7 mouse cellular contexts compared by ENCODE assay signal in the genomic region with DNA sequence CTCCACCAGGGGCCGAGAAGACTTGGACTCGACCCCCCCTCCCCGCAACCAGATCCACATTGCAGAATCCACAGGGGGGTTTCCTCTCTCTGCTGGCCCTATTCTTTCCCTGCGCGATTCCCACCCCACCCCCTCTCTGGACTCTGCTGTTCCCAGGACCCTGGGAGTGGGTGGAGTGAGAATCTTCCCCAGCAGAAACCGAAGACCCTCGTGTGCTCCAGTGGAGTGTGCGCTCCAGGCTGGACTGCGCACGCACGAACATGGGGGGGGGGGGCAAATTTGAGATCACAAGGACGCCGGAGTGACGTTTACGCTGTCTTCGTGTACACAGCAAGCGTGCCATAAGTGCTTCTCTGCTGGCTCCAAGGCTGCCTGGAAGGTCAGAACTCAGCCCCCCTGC. TPM values are rescaled to one million over a fixed set of nuclear protein-coding genes. Genes with fewer than 3 reads are reported as not detected.
A peak's percentile ranks its signal among the peaks of the same experiment; 100 is the strongest.
DNase-seq lines count a peak whose midpoint lies in the region; ATAC-seq and TF ChIP-seq lines count a peak whose summit lies in the region.

No protein-coding gene starts in this region.

- H3K27me3 ChIP-seq in lung, postnatal 0 days (replicated peaks; ENCODE audit: insufficient read depth, low read length): no peaks in the 10 kb centered on the region
- peaks cover 82% of the 10 kb centered on the region for H3K27me3 ChIP-seq in forebrain, embryonic 13.5 days
- peaks cover 15% of the 10 kb centered on the region; the same call in 1 of the 2 replicates for H3K27me3 ChIP-seq in limb, embryonic 14.5 days (ENCODE audit: control insufficient read depth, insufficient read depth, low read length)
- no peaks in the 10 kb centered on the region for H3K27me3 ChIP-seq in stomach, postnatal 0 days (ENCODE audit: control insufficient read depth, insufficient read depth, low read length)

- H3K36me3 ChIP-seq in lung, postnatal 0 days (ENCODE audit: insufficient read depth, low read length): no peaks in the 10 kb centered on the region
- H3K36me3 ChIP-seq in forebrain, embryonic 13.5 days (ENCODE audit: poor library complexity, severe bottlenecking): no peaks in the 10 kb centered on the region
- H3K36me3 ChIP-seq in limb, embryonic 14.5 days (ENCODE audit: control insufficient read depth, insufficient read depth, low read length): no peaks in the 10 kb centered on the region
- H3K36me3 ChIP-seq in stomach, postnatal 0 days (ENCODE audit: control insufficient read depth, insufficient read depth, low read length): no peaks in the 10 kb centered on the region

- ATAC-seq in lung, postnatal 0 days: no peak
- no peak for ATAC-seq in forebrain, embryonic 13.5 days
- ATAC-seq in limb, embryonic 14.5 days (ENCODE audit: low FRiP score, low read depth): no peak; the same call in 1 of the 2 replicates
- no peak for ATAC-seq in stomach, postnatal 0 days (ENCODE audit: low FRiP score, low TSS enrichment)

- H3K9me3 ChIP-seq in lung, postnatal 0 days (ENCODE audit: low read length): no peaks in the 10 kb centered on the region
- no peaks in the 10 kb centered on the region for H3K9me3 ChIP-seq in forebrain, embryonic 13.5 days (replicated peaks)
- no peaks in the 10 kb centered on the region for H3K9me3 ChIP-seq in limb, embryonic 14.5 days (ENCODE audit: control insufficient read depth, low read length)
- no peaks in the 10 kb centered on the region for H3K9me3 ChIP-seq in stomach, postnatal 0 days (ENCODE audit: control insufficient read depth, low read length)

- peak; percentile 49 for DNase-seq in lung, postnatal 0 days (ENCODE audit: low spot score)
- no peak for DNase-seq in lung, postnatal 10 days
- DNase-seq in limb, embryonic 14.5 days (ENCODE audit: low spot score): peak; percentile 44
- DNase-seq in stomach, postnatal 0 days (ENCODE audit: low spot score): no peak
- no peak for DNase-seq in cerebellum, postnatal 4 days (ENCODE audit: low spot score in 2 of 2)
- no peak for DNase-seq in urinary bladder, postnatal 14 days (ENCODE audit: low spot score)

- no peak for TF ChIP-seq CTCF in lung, postnatal 0 days (IDR thresholded peaks at IDR 0.05)
- no peak for TF ChIP-seq CTCF in stomach, postnatal 0 days (IDR thresholded peaks at IDR 0.05; ENCODE audit: low read depth)

- 0 out of 2 replicates have a peak overlapping the region, but pooled peaks have one; percentile 23 for H3K4me3 ChIP-seq in lung, postnatal 0 days (ENCODE audit: low read depth, low read length)
- H3K4me3 ChIP-seq in forebrain, embryonic 13.5 days: peak overlapping the region; percentile 32; the same call in 1 of the 2 replicates
- peak overlapping the region; percentile 36 for H3K4me3 ChIP-seq in limb, embryonic 14.5 days (replicated peaks; ENCODE audit: low read length)
- H3K4me3 ChIP-seq in stomach, postnatal 0 days (ENCODE audit: low read depth, low read length): peak overlapping the region; percentile 27

- peak overlapping the region; percentile 23; the same call in 1 of the 2 replicates for H3K9ac ChIP-seq in lung, postnatal 0 days (replicated peaks; ENCODE audit: low read depth)
- no peak overlapping the region for H3K9ac ChIP-seq in forebrain, embryonic 13.5 days
- H3K9ac ChIP-seq in limb, embryonic 14.5 days (ENCODE audit: low read depth, low read length, severe bottlenecking): peak overlapping the region; percentile 40; the same call in 1 of the 2 replicates
- H3K9ac ChIP-seq in stomach, postnatal 0 days (ENCODE audit: low read length): no peak overlapping the region

- no peak overlapping the region for H3K27ac ChIP-seq in lung, postnatal 0 days (ENCODE audit: low read length)
- no peak overlapping the region for H3K27ac ChIP-seq in forebrain, embryonic 13.5 days
- peak overlapping the region; percentile 83 for H3K27ac ChIP-seq in limb, embryonic 14.5 days (replicated peaks; ENCODE audit: low read depth, low read length)
- peak overlapping the region; percentile 69 for H3K27ac ChIP-seq in stomach, postnatal 0 days (replicated peaks)

- no peak for TF ChIP-seq EP300 in lung, postnatal 0 days (IDR thresholded peaks at IDR 0.05)
- TF ChIP-seq EP300 in stomach, postnatal 0 days (optimal IDR thresholded peaks at IDR 0.05): no peak

- peaks cover 68% of the 10 kb centered on the region for H3K4me1 ChIP-seq in lung, postnatal 0 days (ENCODE audit: insufficient read depth, low read depth, low read length)
- H3K4me1 ChIP-seq in forebrain, embryonic 13.5 days: peaks cover 95% of the 10 kb centered on the region
- H3K4me1 ChIP-seq in limb, embryonic 14.5 days (ENCODE audit: control insufficient read depth, insufficient read depth, low read length): peaks cover 93% of the 10 kb centered on the region
- peaks cover 54% of the 10 kb centered on the region for H3K4me1 ChIP-seq in stomach, postnatal 0 days (replicated peaks; ENCODE audit: control insufficient read depth, insufficient read depth)

- WGBS in lung, postnatal 0 days: 4% methylated on average over 17 of the region's 17 CpGs
- 2% methylated on average over 14 of the region's 17 CpGs for WGBS in forebrain, embryonic 13.5 days
- WGBS in limb, embryonic 14.5 days: 3% methylated on average over 17 of the region's 17 CpGs
- 16% methylated on average over 16 of the region's 17 CpGs for WGBS in stomach, postnatal 0 days

- H3K4me2 ChIP-seq in lung, postnatal 0 days (replicated peaks; ENCODE audit: low read depth, low read length): peak overlapping the region; percentile 73
- H3K4me2 ChIP-seq in forebrain, embryonic 13.5 days: peak overlapping the region; percentile 63
- H3K4me2 ChIP-seq in limb, embryonic 14.5 days (replicated peaks; ENCODE audit: low read depth, low read length, severe bottlenecking): peak overlapping the region; percentile 66
- H3K4me2 ChIP-seq in stomach, postnatal 0 days (replicated peaks; ENCODE audit: low read depth): peak overlapping the region; percentile 68

- no peak for TF ChIP-seq POLR2A in limb, embryonic 14.5 days (IDR thresholded peaks at IDR 0.05; ENCODE audit: borderline replicate concordance, extremely low read depth, insufficient read depth, insufficient read length)

RNA-seq across cellular contexts. Expression of a gene that starts 5.8 kb away (rescaled TPM):
- 131 and 145 TPM in 2 replicates for polyA plus RNA-seq in lung, postnatal 0 days (2015; fragmentation: Nextera tagmentation; extraction: Ambion mirVana)
- 4.9 and 5.1 TPM in 2 replicates for polyA plus RNA-seq in forebrain, embryonic 13.5 days (2015; fragmentation: Nextera tagmentation; extraction: Ambion mirVana)
- 46.2 and 52.2 TPM in 2 replicates for polyA plus RNA-seq in limb, embryonic 14.5 days (2012; rRNA removed)
- polyA plus RNA-seq in limb, embryonic 14.5 days (2014; fragmentation: Nextera tagmentation; extraction: Ambion mirVana): 33.8 and 36.6 TPM in 2 replicates
- polyA plus RNA-seq in stomach, postnatal 0 days (2015; fragmentation: Nextera tagmentation; extraction: Ambion mirVana): 59.5 and 62.2 TPM in 2 replicates

RNA-seq across cellular contexts. Expression of a gene that starts 17.7 kb away (rescaled TPM):
- 6.9 and 7.3 TPM in 2 replicates for polyA plus RNA-seq in lung, postnatal 0 days (2015; fragmentation: Nextera tagmentation; extraction: Ambion mirVana)
- 54.0 and 54.9 TPM in 2 replicates for polyA plus RNA-seq in forebrain, embryonic 13.5 days (2015; fragmentation: Nextera tagmentation; extraction: Ambion mirVana)
- 75.9 and 77.5 TPM in 2 replicates for polyA plus RNA-seq in limb, embryonic 14.5 days (2012; rRNA removed)
- 19.1 and 21.5 TPM in 2 replicates for polyA plus RNA-seq in limb, embryonic 14.5 days (2014; fragmentation: Nextera tagmentation; extraction: Ambion mirVana)
- 12.0 and 12.4 TPM in 2 replicates for polyA plus RNA-seq in stomach, postnatal 0 days (2015; fragmentation: Nextera tagmentation; extraction: Ambion mirVana)

RNA-seq across cellular contexts. Expression of a gene that starts 34.9 kb away (rescaled TPM):
- polyA plus RNA-seq in lung, postnatal 0 days (2015; fragmentation: Nextera tagmentation; extraction: Ambion mirVana): 211 and 233 TPM in 2 replicates
- 356 and 364 TPM in 2 replicates for polyA plus RNA-seq in forebrain, embryonic 13.5 days (2015; fragmentation: Nextera tagmentation; extraction: Ambion mirVana)
- 187 and 229 TPM in 2 replicates for polyA plus RNA-seq in limb, embryonic 14.5 days (2012; rRNA removed)
- 330 and 335 TPM in 2 replicates for polyA plus RNA-seq in limb, embryonic 14.5 days (2014; fragmentation: Nextera tagmentation; extraction: Ambion mirVana)
- 292 and 304 TPM in 2 replicates for polyA plus RNA-seq in stomach, postnatal 0 days (2015; fragmentation: Nextera tagmentation; extraction: Ambion mirVana)

Comparison
In these comparisons a context has a peak if more than half of its experiments do, and no peak if none do; other contexts are left out.
1. DNase-seq: peak in lung, postnatal 0 days (single experiment) and limb, embryonic 14.5 days (single experiment); none in lung, postnatal 10 days (single experiment), stomach, postnatal 0 days (single experiment), cerebellum, postnatal 4 days (0 of 2) and urinary bladder, postnatal 14 days (single experiment).
2. H3K27ac ChIP-seq: peak in limb, embryonic 14.5 days (single experiment) and stomach, postnatal 0 days (single experiment); none in lung, postnatal 0 days (single experiment) and forebrain, embryonic 13.5 days (single experiment).
3. H3K9ac ChIP-seq: peak in lung, postnatal 0 days (single experiment) and limb, embryonic 14.5 days (single experiment); none in forebrain, embryonic 13.5 days (single experiment) and stomach, postnatal 0 days (single experiment).
4. Peak in every context shown above with its lines, with median percentiles within 50 percentile points of each other: H3K4me2 ChIP-seq and H3K4me3 ChIP-seq.